Mouse (Mus musculus) stomach, postnatal 0 days (tissue): ENCODE results near the gene Tmem259.

Experiments used
- CTCF ChIP-seq: IDR thresholded peaks from 2 replicates; pipeline ENCODE4 v1.5.1; 2016; ENCODE audit warnings: antibody characterized with exemption, low read depth, mild to moderate bottlenecking, moderate library complexity
- EP300 ChIP-seq: optimal IDR thresholded peaks from 2 replicates; pipeline ENCODE3; 2016; ENCODE audit warnings: antibody characterized with exemption

DNA sequence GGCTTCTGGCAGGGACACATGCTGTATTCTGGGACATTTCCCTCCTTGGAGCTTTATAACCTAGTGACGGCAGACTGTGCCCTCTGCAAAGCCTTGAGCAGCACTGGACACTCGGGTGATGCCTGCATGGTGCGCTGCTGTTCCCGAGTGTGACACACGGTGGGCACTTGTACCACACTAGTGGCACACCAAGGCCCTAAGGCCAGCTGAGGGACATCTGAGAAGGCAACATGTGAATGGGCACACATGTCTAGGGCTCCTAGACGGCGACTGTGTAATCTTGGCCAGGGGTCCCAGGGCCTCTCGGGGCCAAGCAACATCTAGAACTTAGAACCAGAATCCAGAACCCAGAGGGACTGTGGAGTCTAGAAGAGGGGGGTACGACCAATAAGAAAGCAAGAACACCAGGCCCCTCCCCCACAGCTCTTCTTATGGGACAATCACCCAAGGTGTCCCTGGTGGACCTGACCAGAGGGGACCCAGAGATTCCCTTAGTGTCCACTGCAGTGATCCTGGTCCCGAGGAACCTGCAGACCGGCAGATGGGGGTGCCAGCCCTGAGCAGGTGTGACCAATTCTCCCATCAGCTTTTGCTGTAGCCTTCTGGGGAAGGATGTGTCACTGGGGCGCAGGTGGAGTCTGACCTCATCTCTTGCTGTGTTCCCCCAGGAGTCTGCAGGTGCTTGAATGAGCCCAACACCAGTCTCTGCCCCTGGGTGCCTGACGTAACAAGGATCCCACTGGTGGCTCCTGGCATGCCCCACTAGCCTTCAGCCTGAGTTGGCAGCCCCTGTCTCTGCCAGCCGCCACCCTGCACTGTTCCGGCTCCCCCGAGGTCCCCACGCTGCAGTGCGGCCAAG, 53.9 kb downstream of the Tmem259 start:
- no peak for TF ChIP-seq EP300
- TF ChIP-seq CTCF: no peak
